Mouse (Mus musculus) lung, postnatal 36 days (tissue): ENCODE measurements at regions not wholly inside any gene's neighbourhood (a gene's known extent, or its start where the extent isn't known, plus 50 kb on each side); places are given as distances from the start of the nearest gene placed in this dataset.

Experiments
- DNase-seq: peaks from one replicate; pipeline ENCODE4 v3.0.0; 2022; ENCODE audit warnings: mixed read lengths

GRCm38 (mm10) chr11:23171760-23172159 lies 84.1 kb upstream of the Xpo1 start:
- no peak for DNase-seq

- DNase-seq, result no peak
These were observed 74.2 kb upstream of the Xpo1 start for GRCm38 (mm10) chr11:23181647-23182046.

- no peak for DNase-seq
These were observed 70.6 kb upstream of the Xpo1 start for GRCm38 (mm10) chr11:23185211-23185610.

GRCm38 (mm10) chr11:23201701-23202449 lies 54.0 kb upstream of the Xpo1 start:
- DNase-seq, result no peak

GRCm38 (mm10) chr11:23203566-23203965 lies 52.3 kb upstream of the Xpo1 start:
- no peak for DNase-seq

GRCm38 (mm10) chr11:23204041-23204440 lies 51.8 kb upstream of the Xpo1 start:
- DNase-seq, result no peak
